Mouse (Mus musculus) c-Kit-negative CD71-positive TER-119-positive erythroid progenitor cells, embryonic 14.5 days (primary cell): ENCODE results near the gene Timm23.
"Not testable (repeated sequence)": the region's sequence is repeated elsewhere in the genome, so short reads cannot be mapped to it uniquely, and the experiment has no call there.

Source experiments
- DNase-seq: peaks from one replicate; pipeline ENCODE4 v3.0.0-alpha.2; 2013; ENCODE audit warnings: low read depth, low spot score

Gene Timm23

GRCm38 (mm10) chr14:32165278-32166061 lies 36.2 kb downstream of the Timm23 start:
- DNase-seq, result peak; percentile 81

GRCm38 (mm10) chr14:32164173-32165051 lies 37.3 kb downstream of the Timm23 start:
- no peak for DNase-seq

- DNase-seq, result no peak
These were observed 38.4 kb downstream of the Timm23 start for GRCm38 (mm10) chr14:32163203-32163888.

- no peak for DNase-seq
These were observed 39.5 kb downstream of the Timm23 start for GRCm38 (mm10) chr14:32162231-32162630.

- no peak for DNase-seq
These were observed 40.4 kb downstream of the Timm23 start for GRCm38 (mm10) chr14:32161090-32161885.

GRCm38 (mm10) chr14:32160563-32160962 lies 41.1 kb downstream of the Timm23 start:
- no peak for DNase-seq

GRCm38 (mm10) chr14:32159690-32160246 lies 41.9 kb downstream of the Timm23 start, which contains the start of gene Ncoa4:
Gene Ncoa4, plus strand, starts transcription at chr14:32159865.
- peak; percentile 100 for DNase-seq

- DNase-seq, result no peak
These were observed 42.5 kb downstream of the Timm23 start for GRCm38 (mm10) chr14:32159150-32159670.

- no peak for DNase-seq
These were observed 46.9 kb downstream of the Timm23 start for GRCm38 (mm10) chr14:32154758-32155157.

- DNase-seq, result no peak
These were observed 48.5 kb downstream of the Timm23 start for GRCm38 (mm10) chr14:32153156-32153555.

- DNase-seq, result no peak
These were observed 49.3 kb downstream of the Timm23 start for GRCm38 (mm10) chr14:32152243-32152965.

GRCm38 (mm10) chr14:32150872-32151271 lies 50.8 kb downstream of the Timm23 start:
- no peak for DNase-seq

- DNase-seq, result no peak
These were observed 55.1 kb downstream of the Timm23 start for GRCm38 (mm10) chr14:32146578-32146977.

- DNase-seq, result peak; percentile 80
These were observed 55.7 kb downstream of the Timm23 start for GRCm38 (mm10) chr14:32145809-32146511.

GRCm38 (mm10) chr14:32145401-32145800 lies 56.3 kb downstream of the Timm23 start:
- no peak for DNase-seq

GRCm38 (mm10) chr14:32144734-32145133 lies 57.0 kb downstream of the Timm23 start:
- DNase-seq, result no peak

- DNase-seq, result no peak
These were observed 60.0 kb downstream of the Timm23 start, which contains the start of gene Msmb for GRCm38 (mm10) chr14:32141723-32142122. Gene Msmb, plus strand, starts transcription at chr14:32142023.

GRCm38 (mm10) chr14:32140359-32140965 lies 61.2 kb downstream of the Timm23 start:
- DNase-seq, result no peak

GRCm38 (mm10) chr14:32136467-32136866 lies 65.2 kb downstream of the Timm23 start:
- DNase-seq, result not testable (repeated sequence)
